Mouse (Mus musculus): ENCODE measurements around the gene Bsn.

Gene Bsn

GRCm38 (mm10) chr9:108189787-108190679 is at the start of gene Bsn:
Bsn (minus strand) TSS chr9:108190384.
- peak; percentile 69 for DNase-seq

DNA sequence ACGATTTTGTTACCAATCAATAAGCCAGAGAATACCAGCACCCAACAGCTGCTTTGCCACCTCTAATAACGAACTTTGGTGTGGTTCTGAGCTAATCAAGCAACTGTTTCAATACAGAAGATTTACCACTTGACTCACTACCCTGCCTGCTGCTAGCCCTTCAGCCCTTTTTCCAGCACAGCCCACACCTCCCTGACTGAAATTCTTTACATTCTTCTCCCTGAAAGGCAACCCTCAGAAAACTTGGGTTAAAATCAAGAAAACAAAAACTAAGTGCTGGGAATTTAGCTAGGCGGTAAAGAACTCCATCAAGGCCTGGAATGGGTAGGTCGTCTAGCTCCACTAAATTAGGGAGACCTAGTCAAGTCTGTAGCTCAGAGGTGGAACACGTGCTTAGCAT is 49.8 kb upstream of the Bsn start:
- no peak for DNase-seq

DNA sequence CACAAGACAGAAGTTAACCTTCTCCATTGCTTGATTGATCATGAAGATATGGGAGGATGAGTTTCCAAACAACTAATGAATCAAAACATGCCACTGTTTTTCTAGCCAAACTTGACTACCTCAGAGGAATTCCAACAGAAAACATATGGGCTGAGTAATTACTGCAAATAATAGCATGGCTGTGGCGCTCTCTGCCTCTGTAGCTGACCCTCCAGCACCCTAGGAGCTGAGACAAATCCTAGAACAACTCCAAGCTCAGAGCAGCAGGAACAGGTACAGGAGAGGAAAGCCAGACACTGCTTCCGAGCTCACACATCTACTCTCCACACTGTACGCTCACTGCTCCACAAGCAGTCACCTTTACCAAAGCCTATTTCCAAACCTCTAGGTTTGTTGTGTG is 48.6 kb upstream of the Bsn start:
- DNase-seq: no peak

GRCm38 (mm10) chr9:108238402-108238801 is 48.2 kb upstream of the Bsn start:
- no peak for DNase-seq

GRCm38 (mm10) chr9:108234682-108235081 is 44.5 kb upstream of the Bsn start:
- DNase-seq: no peak

DNA sequence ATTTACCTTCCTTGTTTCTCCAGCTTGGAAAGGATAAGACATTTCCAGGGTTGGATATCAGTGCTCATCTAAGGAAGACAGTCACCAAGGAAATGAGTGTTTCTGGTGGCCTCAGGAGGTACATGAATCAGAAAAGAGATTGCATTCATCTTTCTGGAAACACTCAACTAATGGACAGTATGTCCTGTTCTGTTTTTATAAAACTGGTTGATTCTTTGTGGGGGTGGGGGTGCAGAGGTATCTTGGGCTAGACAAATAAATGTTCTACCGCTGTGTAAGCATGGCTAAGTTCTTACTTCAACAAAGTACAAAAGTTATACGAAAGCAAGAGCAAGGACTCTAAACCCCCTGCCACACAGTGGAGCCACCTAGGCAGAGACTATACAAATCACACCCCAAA is 42.7 kb upstream of the Bsn start:
- no peak for DNase-seq

- DNase-seq: no peak
These were observed 37.9 kb upstream of the Bsn start for GRCm38 (mm10) chr9:108227911-108228649.

DNA sequence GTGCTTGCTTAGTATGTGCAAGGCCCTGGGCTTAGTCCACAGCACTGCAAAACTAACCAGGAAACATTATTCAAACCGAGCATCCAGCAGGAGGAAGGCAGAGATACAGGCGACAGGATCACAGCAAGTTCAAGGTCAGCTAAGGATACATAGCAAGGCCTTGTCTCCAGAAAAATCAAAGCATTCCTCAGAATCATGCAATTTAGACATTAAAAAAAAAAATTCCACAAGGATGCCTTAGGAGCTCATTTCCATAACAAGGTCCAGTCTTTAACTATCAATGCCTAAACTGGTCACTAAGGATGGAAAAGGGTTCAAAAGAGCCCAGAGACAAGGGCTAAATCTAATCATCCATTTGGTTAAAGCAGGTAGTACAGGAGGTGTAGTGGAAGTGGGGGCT is 35.0 kb upstream of the Bsn start:
- DNase-seq: no peak

- no peak for DNase-seq
These were observed 33.4 kb upstream of the Bsn start for GRCm38 (mm10) chr9:108223633-108224032.

DNA sequence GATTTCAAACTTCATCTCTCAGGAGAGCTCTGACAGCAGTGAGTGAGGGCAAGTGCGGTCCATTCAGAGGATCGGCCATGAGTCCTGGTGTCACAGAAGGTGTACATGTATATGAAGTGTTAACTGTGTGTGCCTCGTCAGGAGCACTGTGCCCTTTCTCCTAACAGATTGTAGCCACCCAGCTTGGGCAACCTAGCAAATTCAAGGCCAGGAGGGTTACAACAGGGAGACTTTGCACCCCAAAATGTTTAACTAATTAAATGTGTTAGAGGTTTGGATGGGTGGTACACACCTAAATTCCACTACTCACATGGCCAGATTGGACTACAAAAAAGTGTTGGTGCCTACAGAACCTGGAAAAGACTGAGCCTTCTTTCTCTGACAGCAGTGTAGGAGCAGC is 31.4 kb upstream of the Bsn start:
- DNase-seq: no peak

GRCm38 (mm10) chr9:108220380-108220774 is 30.2 kb upstream of the Bsn start:
- no peak for DNase-seq

DNA sequence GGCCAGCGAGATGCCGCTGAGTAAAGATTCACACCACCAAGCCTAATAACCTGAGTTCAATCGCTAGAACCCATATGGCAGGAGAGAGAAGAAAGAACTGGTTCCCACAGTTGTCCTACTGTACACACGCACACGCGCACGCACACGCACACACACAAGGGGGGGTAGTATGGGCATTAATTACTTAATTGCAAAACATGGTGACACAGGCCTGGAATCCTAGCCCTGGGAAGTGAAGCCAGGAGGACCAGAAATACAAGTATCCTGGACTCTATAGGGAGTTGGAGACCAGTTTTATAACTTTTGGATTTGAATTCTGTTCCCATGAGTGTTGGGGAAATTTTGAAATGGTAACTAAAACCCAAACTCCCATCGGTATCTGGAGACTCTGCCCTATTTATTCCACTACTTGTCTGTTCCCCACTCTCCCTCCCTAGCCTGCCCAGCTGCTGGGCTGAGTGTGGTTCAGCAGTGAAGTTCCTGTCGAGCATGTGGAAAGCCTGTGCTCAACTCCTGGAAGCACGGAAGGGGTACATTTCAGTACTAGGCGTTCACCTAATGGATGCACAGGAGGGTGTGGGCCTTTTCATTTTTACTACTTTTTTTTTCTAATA is 29.7 kb upstream of the Bsn start:
- no peak for DNase-seq

GRCm38 (mm10) chr9:108217936-108218543 is 27.9 kb upstream of the Bsn start:
- no peak for DNase-seq

GRCm38 (mm10) chr9:108217406-108217805 is 27.2 kb upstream of the Bsn start:
- DNase-seq: no peak

DNA sequence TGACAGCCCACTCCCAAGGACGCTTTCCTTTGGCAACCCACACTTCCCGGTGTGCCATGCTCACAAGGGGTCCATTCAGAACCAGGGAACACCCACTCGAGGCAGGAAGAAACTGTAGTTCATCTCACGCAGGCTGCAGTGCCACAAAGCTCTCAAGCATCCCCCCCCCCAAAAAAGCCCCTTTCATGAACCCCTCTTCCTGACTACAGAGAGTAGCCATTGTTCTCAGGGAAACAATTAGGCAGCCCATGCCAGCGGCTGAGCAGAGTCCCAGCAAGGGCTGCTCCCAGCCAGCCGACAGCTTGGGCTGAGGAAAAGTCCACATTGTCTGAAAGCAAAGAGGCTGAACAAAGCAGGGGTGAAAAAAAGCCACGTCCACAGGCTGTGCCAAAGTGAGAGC is 22.9 kb upstream of the Bsn start:
- no peak for DNase-seq

- DNase-seq: no peak
These were observed 22.2 kb upstream of the Bsn start for GRCm38 (mm10) chr9:108212426-108212825.

- DNase-seq: no peak
These were observed 15.4 kb upstream of the Bsn start for GRCm38 (mm10) chr9:108205571-108205901.

- no peak for DNase-seq
These were observed 14.8 kb upstream of the Bsn start for GRCm38 (mm10) chr9:108204884-108205570.

- peak; percentile 86 for DNase-seq
These were observed 12.8 kb upstream of the Bsn start for GRCm38 (mm10) chr9:108203015-108203414.

- no peak for DNase-seq
These were observed 12.0 kb upstream of the Bsn start for GRCm38 (mm10) chr9:108202169-108202568.

GRCm38 (mm10) chr9:108201160-108201559 is 11.0 kb upstream of the Bsn start:
- DNase-seq: peak; percentile 95

DNA sequence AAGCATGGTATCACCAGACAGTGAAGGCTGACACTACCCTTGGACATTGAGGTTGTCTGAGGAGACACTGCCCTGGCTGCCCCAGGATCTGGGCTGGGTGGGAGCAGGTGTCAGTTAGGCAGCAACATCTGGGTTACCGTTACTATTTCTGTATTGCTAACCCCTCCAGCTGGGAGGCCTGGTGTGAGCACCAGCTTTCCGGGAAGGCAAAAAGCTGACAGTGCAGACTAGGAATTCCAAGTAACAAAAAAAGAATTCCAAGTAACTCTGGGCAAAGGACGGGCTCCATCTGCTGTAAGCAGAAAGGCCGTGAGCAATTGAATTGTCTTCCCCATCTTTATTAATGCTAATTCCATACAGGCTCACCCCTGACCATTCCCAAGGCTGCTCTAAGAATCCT is 8.4 kb upstream of the Bsn start:
- DNase-seq: no peak

Measured in thymus, postnatal 14 days (tissue).